Mouse (Mus musculus): ENCODE data around the gene Trim8. TPM values are rescaled to one million over a fixed set of nuclear protein-coding genes. Genes with fewer than 3 reads are reported as not detected.

The Trim8 gene
- total RNA-seq, 2 experiments from 2014 or later: 105 TPM

DNA sequence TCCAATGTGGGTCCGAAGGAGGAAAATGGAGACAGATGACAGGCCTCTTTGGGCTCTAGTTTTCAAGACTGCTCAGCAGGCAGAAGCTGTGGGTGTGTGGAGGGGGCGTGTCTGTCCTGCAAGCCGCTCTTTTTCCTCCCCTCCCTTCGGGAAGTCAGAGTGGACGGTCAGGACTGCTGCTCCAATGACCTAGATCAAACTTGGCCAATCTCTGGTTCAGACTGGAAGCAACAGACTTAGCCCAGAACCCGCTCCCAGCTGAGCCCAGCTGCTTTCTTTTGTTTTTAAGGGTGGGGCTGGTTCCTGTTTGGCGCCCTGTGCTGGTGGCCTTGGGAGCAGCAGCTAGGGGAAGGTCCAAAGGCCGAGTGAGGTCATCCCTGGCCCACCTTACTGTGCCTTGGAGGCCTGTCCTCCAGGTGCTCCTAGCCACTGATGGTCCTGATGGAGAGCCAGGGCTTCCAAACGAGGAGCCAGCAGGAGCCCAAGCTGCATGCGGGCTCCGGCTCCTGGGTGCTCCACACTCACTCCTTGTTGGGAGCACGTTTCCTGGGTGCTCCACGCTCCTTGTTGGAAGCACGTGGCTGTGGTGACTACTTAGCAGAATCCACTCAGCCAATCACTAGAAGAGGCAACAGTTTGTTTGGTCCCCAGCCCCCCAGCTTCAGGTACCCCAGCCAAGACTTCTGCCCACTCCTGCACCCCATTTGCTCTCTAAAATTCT, 23.3 kb downstream of the Trim8 start:
- no peak for DNase-seq

DNA sequence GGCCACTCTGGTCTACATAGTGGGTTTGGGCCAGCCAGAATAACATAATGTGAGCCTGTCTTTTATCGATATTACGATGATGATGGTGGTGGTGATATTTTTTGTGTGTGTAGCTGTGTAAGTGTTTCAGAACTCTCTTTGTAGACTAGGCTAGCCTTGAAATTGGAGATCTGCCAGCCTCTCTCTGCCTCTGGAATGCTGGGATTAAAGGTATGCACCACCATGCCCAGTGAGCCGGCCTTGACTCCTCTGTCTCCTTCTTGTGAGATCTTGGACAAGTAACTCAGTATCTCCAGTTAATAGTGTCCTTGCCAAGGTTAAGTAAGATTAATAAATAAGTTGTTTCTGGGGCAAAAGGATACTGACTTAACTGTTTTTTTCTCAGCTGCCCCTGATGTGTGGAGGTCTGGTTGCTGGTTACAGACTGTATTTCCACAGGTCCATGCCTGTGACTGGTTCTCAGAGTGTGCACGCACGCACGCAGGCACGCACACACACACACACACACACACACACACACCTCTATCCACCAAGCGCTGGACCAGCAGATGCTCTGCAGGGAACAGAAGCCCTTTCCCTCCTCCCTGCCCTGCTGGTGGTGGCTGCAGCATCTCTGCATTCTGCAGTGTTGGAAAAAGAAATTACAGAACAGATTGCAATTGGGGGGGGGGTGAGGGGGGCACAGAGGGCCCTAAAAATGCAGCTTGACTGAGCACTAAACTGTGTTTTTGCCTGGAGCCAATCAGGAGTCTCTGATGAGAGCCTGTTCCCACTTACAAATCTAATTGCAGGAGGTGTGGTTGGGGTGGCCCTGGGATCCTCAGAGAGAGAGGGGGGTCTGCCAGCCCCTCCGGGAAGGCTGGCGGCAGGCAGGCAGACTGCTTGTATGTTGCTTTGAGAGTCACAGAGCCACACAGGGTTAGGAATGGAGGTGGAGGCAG, 24.5 kb downstream of the Trim8 start:
- DNase-seq: no peak

- DNase-seq: no peak
Measured at GRCm38 (mm10) chr19:46527632-46528528, 26.4 kb downstream of the Trim8 start.

- DNase-seq: peak in 1 of 2 experiments; percentile 61
Measured at GRCm38 (mm10) chr19:46528529-46529213, 27.2 kb downstream of the Trim8 start.

DNA sequence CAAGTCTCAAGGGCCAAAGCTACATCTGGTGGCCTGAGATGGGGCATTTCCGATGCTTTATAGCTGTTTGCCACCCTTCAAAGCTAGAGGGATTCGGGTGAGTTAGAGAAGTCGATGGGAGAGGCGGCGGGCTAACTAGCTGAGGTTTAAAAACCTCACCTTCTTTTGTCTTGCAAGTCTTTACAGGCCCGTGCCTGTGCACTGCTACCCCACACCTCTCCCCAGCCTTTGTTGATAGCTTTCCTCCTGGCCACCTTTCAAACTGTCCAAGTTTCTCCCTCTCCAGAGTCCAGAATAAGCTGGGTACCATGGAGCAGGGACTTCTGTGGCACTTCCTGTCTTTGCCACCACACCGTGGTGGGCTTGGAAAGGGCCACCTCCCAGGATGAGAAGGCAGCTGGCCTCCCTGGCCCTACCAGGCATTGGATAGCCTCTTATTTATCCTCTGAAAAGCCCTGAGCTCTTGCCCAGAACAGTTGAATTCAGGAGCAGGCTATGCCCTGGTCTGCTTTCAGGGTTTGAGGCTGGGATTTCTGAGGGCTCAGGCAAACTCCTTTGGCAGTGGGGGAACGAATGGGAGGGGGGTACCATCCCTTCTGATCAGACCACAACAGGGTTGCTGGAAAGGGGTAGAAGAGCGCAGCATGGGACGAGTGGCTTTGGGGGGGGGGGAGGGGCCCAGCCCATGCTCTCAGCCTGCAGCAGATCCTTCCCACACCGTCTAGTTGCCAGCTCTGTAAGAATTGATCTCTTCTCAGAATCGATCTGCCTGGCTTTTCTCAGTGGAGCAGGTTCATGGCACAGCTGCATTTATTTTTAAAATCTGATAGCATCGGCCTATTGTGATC, 28.3 kb downstream of the Trim8 start:
- DNase-seq: no peak

DNA sequence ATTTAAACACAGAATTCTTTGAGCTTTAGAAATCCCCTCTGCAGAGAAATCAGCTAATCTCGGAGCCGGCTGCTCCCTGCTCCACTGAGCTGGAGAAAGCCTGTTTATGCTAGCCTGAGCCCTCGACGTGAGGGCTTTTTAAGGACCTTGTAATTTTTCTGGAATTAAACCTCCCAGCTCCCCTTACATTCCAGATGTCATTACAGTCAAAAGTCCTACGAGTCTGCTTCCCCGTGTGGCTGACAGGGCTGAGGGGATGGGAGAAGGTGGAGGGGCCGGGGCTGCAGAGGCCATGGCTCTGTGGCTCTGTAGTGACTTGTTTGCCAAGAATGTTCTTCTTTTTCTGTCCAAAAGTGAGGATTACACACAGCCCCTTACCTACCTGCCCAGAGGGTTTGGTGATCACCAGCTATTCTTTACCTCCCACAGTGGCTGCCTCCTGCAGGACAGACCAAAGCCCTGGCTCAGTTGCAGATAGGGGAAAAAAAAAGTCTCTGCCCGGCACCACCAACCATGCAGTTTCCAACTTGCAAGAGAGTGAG, 29.0 kb downstream of the Trim8 start:
- DNase-seq: no peak

DNA sequence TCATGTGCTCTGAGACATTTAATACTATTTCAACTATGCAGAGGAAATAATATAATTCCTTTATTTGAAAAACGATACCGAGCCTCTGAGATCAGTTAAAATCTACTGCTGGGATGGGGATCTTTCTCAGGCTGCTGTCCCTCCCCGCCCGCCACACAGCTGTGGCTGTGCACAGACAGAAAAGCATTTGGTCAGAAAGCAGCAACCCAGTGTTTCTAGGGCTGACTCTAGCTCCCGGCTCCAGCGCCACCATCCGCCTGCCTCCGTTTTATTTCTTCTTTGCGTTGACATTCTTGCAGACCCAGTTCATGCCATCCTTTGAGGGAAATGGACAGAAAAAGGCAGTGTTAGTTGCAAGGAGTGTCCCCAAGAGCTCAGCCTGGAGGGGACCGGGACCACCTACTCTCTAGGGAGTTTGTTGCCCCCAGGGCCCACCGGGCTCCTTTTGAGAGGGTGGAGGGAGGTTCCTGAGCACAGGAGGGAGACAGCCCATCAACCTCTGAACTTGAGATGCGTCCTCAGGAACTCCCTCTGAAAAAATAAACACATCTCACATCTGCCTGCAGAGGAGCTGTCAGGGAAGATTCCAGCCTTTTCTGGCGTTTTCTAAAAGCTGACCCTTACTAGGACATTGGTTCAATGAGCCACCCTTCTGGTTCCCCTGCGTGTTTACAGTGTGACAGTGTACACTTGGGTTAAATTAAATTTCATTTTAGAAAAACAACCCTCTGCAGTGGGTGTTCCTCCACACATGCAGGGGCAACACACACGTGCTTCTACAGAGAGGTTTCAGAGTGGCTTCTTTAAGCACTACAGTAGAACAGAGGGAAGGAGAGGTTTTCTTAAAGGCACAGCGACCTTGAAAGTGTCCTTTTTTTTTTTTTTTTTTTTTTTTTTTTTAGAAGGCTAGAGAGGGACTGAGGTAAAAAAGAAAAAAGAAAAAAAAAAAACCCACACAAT, 29.8 kb downstream of the Trim8 start:
- DNase-seq: peak in 1 of 2 experiments; percentile 60

DNA sequence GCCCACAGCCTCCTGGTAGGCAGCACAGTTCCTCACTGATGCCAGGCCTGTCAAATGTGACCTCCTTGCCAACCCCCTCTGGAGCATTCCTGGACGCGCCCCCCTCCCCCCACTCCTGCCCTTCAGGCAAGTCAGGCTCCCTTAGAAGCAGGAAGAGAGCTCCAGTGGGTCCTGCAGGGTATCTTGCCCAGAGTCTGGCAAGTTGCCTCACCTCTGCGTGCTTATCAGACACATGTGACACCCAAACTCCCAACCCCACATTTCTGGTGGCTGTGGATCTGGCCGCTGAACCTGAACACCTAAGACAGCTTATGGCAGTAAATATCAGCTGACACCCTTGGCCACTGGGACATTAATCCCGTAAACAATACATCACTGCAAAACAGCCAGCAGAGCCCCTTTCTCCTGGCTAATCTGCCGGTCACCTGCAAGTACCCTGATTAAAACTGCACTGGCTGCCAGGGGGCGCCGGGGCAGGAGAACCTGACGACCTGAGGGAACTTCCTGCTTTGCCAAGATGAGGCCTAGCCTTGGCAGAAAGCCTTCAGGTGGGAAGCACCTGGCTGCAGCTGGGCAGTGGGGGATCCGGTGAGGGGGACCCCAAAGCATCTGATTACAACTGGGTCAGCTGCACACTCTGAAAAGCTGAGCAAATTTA, 30.7 kb downstream of the Trim8 start:
- DNase-seq: no peak

GRCm38 (mm10) chr19:46533066-46533465, 31.6 kb downstream of the Trim8 start:
- no peak for DNase-seq

GRCm38 (mm10) chr19:46533525-46533924, 32.0 kb downstream of the Trim8 start:
- no peak for DNase-seq

DNA sequence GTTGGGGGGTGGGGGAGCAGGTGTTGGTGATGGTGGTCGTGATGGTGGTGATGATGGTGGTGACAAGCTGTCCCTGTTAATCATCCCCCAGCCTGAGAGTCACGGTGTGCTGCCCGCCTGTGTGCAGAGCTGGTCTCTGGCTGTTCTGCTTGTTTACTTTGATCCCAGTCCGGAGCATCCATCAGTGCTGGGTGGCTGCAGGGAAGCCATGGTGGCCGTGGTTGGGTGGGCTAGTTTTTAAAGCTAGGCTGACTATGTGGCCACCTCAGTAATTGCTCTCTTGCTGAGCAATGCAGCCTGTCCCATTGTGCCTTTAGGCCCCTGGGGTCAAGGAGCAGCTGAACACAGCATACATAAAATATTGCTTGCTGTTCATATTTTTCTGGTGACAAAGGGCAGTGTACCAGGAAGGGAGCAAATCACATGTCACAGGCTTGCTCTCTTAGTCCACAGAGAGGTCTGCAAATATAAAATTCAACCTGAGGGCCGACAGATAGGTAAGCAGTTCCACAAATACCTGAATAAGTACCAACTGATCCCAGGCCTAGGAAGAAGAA, 33.1 kb downstream of the Trim8 start:
- DNase-seq: no peak

DNA sequence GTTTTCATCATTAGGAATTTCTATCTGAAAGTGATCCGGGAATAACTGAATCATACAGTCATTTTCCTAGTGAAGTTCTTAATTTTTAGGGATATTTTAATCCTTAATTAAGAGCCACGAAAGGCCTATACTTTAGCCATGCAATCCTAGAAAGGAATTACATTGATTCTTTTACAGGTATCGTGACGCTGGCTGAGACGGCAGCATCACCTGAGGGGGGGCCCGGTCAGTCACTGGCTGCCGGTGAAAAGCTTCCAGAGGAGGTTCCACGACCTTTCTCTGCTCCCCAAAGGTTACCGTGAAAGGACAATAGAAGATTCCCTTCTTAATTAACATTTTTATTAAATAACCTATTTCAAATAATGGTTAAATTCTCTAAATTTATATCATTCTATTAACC, 35.9 kb downstream of the Trim8 start:
- no peak for DNase-seq

GRCm38 (mm10) chr19:46538213-46538612, 36.7 kb downstream of the Trim8 start:
- no peak for DNase-seq

GRCm38 (mm10) chr19:46542750-46543149, 41.2 kb downstream of the Trim8 start:
- DNase-seq: no peak

DNA sequence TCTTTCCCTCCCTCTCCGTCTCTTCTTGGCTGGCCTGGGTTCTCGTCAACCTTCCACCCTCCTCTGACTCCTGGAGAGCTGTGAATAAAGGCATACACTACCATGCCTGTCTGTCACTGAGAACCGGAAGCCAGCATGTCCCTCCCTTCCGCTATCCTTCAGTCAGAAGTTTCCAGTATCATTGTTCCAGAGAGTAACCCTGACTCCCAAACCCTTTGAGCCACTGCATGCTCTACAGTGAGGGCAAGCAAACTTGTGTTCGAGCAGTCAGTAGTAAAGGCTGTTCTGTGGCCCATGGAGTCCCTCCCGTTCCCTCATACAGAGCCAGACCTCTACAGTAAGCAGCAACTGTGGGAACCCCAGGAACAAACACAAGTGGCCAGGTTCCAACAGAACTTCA, 46.1 kb downstream of the Trim8 start:
- no peak for DNase-seq

GRCm38 (mm10) chr19:46548110-46548509, 46.6 kb downstream of the Trim8 start:
- DNase-seq: no peak

GRCm38 (mm10) chr19:46550385-46550784, 48.9 kb downstream of the Trim8 start:
- DNase-seq: no peak

GRCm38 (mm10) chr19:46552496-46552895, 51.0 kb downstream of the Trim8 start:
- DNase-seq: no peak

DNA sequence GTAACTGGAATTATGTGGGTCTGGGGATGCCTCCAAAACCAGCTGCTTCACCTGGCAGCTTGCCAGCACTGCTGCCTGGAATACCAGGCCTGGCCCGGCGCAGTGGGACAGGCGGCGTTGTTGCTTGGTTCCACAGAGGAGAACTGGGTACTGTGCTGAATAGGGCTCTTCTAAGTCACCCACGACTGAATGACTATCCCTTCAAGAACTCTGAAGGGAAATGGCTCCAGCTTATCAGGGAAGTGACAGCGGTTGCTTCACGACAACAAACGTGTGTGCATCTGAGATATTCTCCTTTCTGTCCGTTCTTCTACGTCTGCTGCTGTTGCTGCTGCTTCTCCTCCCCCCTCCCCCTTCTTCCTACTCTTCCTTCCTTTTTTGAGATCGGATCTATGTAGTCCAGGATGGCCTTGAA, 52.0 kb downstream of the Trim8 start:
- DNase-seq: no peak
